Mouse (Mus musculus): Measurements from ENCODE around the gene Grm5.

DNA sequence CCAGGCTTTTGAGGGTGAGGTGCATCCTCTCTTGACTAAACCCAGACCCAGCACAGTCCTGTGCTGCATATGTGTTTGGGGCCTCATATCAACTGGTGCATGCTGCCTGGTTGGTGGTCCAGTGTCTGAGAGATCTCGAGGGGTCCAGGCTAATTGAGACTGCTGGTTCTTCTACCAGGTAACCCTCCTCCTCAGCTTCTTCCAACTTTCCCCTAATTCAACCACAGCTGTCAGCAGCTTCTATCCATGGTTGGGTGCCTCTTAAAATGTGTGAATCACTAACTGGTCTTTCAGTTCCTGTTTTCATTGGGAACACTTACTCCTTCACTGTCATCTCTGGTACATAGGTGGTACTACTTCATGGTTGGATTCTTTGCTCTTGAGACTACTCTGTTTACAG lies 240.9 kb downstream of the Grm5 start:
- TF ChIP-seq POLR2A (IDR thresholded peaks at IDR 0.05; ENCODE audit: low read depth, low read length) (no peak), CTCF (IDR thresholded peaks at IDR 0.05; ENCODE audit: extremely low read depth, insufficient read length, insufficient replicate concordance, low read depth, low read length) (no peak)
